In genomic region chr2:152128597-152128996, GRCm38 (mm10) we compare ENCODE assay signal across 1 mouse cellular context.
TF ChIP-seq lines count a peak whose summit lies in the region.

No protein-coding gene starts in this region.

TF ChIP-seq in MEL, 35 proteins besides CTCF, POLR2A, EP300 and RAD21:
- no peak for TF ChIP-seq USF1 (IDR thresholded peaks at IDR 0.05; ENCODE audit: low read depth, low read length)
- no peak for TF ChIP-seq HCFC1 (IDR thresholded peaks at IDR 0.05; ENCODE audit: low read depth, low read length)
- TF ChIP-seq MAZ (IDR thresholded peaks at IDR 0.05; ENCODE audit: low read depth, low read length) = no peak
- TF ChIP-seq TAL1 (IDR thresholded peaks at IDR 0.05; ENCODE audit: low read length) = no peak
- no peak for TF ChIP-seq RCOR1 (IDR thresholded peaks at IDR 0.05; ENCODE audit: low read depth, low read length)
- no peak for TF ChIP-seq ZMIZ1 (IDR thresholded peaks at IDR 0.05; ENCODE audit: low read depth, low read length)
- no peak for TF ChIP-seq NELFE (IDR thresholded peaks at IDR 0.05; ENCODE audit: low read depth, low read length)
- TF ChIP-seq ETS1 (IDR thresholded peaks at IDR 0.05; ENCODE audit: low read depth, low read length) = no peak
- no peak for TF ChIP-seq E2F4 (IDR thresholded peaks at IDR 0.05; ENCODE audit: borderline replicate concordance, low read depth, low read length)
- TF ChIP-seq GATA1 (IDR thresholded peaks at IDR 0.05; ENCODE audit: low read depth, low read length) = no peak
- no peak for TF ChIP-seq MYB (IDR thresholded peaks at IDR 0.05; ENCODE audit: low read depth, low read length)
- no peak for TF ChIP-seq SMC3 (IDR thresholded peaks at IDR 0.05; ENCODE audit: low read depth, low read length)
- no peak for TF ChIP-seq TCF12 (IDR thresholded peaks at IDR 0.05; ENCODE audit: low read depth, low read length)
- TF ChIP-seq SIN3A (IDR thresholded peaks at IDR 0.05; ENCODE audit: low read length) = no peak
- TF ChIP-seq USF2 (IDR thresholded peaks at IDR 0.05; ENCODE audit: borderline replicate concordance in 1 of 2, insufficient read depth in 1 of 2, low read depth in 1 of 2, low read length in 2 of 2) = no peak
- TF ChIP-seq GABPA (IDR thresholded peaks at IDR 0.05; ENCODE audit: low read depth, low read length) = no peak
- TF ChIP-seq POLR2AphosphoS2 (IDR thresholded peaks at IDR 0.05; ENCODE audit: low read length) = no peak
- no peak for TF ChIP-seq JUND (IDR thresholded peaks at IDR 0.05; ENCODE audit: low read depth, low read length)
- no peak for TF ChIP-seq KAT2A (conservative IDR thresholded peaks at IDR 0.05; ENCODE audit: low read depth, low read length)
